Mouse (Mus musculus) erythroblast, adult 5-6 weeks (primary cell): ENCODE measurements around the gene Fam170b. TPM values are rescaled to one million over a fixed set of nuclear protein-coding genes. Genes with fewer than 3 reads are reported as not detected.

ENCODE experiments used
- ATAC-seq: replicated peaks from 2 replicates; pipeline ENCODE4 v1.8.0; 2016; ENCODE audit warnings: moderate number of reproducible peaks, mild to moderate bottlenecking, moderate TSS enrichment, inconsistent platforms; ENCODE audit not compliant: poor library complexity, low FRiP score, severe bottlenecking
- total RNA-seq, 2 experiments: library from RNA; stranded (forward) in 1 of 2; stranded (reverse) in 1 of 2; fragments of 150-400 nt in 1 of 2; fragments of 200-764, 138-1000 nt in 1 of 2; gene quantifications; 2 replicates each; pipeline versions ENCODE4 v1.2.3 to v1.2.4; 2015 to 2017; ENCODE audit warnings: low replicate concordance in 2 of 2

Gene Fam170b
- total RNA-seq, 2 experiments from 2014 or later: not detected

DNA sequence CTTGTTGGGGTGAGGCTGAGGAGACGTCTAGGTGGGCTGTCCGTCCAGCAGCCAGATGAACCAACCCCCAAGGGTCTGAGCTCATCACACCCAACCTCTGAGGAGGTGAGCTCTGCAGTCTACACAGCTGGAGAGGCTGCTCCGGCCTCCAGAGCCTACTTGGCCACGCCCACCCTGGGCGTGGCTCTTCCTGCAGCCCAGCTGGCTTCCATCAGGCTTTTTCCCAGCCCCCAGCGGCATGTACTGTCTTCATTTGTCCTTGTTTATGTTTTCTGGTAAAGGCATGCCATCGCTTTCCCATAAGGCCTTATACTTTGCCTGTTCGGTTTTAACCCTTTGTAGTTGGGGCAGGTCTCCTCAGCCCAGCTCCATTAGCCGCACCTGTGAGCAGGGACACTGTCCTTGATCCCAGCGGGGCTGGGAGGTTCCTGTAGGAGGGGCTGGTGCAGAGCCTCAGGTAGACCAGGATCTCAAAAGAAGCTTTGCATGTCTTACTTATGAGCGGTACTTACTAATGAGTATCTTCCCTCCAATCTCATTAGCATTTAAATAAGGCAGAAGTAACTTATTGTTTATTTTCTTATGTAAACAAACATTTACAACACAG lies 8.2 kb upstream of the Fam170b start:
- no peak for ATAC-seq

- no peak for ATAC-seq
Observed at GRCm38 (mm10) chr14:32827165-32827564, 6.6 kb upstream of the Fam170b start.

DNA sequence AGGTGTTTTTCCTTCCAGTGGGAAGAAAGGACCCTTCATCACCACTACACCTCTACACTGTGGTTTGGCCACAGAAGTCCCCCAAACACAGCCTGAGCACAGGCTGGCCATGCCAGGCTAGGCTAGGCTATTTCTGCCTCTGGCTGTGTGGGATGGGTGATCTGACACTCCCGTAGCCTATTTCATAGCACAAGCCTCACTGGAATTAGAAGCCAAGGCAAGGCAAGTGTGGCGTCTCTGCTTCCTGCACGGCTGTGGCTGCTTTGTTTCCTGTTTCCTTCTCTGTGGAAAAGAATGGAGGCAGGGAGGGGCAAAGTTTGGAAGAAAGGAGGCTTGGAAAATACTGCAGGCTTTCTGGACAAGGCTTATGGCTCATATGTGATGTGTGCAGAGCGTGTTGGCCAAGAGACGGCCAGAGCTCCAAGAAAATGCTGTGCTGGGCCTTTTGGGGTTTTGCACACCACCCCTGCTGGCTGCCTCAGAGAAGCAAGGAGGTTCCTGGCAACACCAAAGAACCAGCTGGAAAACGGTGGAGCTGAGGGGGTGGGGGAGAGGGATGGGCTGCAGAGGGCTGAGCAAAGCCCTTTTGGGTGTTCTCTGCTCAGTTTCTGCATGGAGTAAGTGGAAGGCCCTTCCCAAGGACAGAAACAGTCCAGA lies 5.6 kb upstream of the Fam170b start:
- no peak for ATAC-seq

GRCm38 (mm10) chr14:32835181-32835580 lies 1.4 kb downstream of the Fam170b start:
- ATAC-seq: no peak

GRCm38 (mm10) chr14:32835596-32835995 lies 1.8 kb downstream of the Fam170b start:
- ATAC-seq: no peak

DNA sequence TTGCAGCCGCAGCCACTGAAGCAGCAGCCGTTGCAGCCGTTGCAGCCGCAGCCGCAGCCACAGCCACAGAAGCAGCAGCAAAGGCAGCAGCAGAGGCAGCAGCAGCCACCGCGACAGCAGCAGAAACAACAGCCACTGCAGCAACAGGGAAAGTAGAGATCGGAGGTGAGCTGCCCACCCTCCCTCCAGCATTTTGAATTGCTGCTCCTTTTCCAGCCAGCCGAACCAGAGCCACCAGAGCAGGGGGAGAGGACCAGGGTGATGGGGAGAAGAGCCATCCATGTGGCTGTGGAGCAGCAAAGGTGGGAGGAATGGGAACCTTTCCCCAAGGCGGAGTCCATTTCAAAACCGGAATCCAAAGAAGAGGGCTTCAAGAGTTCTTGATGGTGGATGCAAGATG lies 2.4 kb downstream of the Fam170b start:
- no peak for ATAC-seq

- ATAC-seq: no peak
Observed at GRCm38 (mm10) chr14:32842052-32842451, 8.3 kb downstream of the Fam170b start.

- ATAC-seq: no peak
Observed at GRCm38 (mm10) chr14:32854059-32854458, 20.3 kb downstream of the Fam170b start.

DNA sequence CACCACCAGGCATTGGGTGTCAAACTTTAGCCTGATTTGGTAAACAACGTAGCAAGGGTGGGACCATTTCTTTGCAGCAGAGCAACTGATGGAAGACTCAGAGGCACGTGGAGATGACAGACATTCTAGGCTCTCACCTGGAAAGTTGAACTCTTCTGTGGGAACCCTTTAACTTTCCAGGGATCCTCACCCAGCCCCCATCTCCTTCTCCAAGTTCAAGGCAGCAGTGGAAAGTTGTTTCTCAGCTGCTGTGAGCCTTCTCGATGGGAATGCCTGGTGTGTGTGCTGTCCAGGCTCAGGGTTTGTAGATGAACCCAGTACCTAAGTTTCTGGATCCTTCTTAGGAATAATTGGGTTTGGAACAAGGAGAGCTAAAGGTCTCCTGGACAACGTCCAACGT lies 22.5 kb downstream of the Fam170b start:
- no peak for ATAC-seq

DNA sequence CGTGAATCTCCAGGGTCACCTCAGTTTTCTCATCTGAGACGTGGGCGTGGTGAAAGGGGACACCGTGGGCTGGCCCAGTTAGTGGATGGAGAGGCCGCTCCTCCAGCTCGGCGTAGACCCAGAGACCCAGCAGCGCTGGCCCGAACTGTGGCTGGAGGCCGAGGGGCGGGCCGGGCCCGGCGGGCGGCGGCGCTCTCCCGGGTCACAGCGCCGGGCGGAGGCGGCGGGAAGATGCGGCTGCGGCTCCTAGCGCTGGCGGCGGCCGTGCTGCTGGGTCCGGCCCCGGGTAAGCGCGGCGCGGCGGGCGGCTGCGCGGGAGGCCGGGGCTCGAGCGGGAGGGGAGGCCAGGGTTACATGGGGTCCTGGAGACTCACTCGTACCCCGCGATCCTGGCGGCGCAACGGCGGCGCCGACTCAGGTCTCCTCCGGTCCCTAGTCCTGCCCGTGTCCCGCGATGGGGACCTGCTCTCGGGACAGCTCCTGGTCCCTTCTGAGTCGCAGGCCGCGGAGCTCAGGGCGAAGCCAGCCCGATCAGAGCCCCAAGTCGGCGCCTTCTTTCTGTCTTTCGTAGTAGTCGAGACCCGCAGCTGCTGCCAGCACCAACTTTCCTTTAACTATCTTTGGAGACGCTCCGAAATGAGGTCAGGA lies 23.0 kb downstream of the Fam170b start, which contains the start of gene Vstm4:
Vstm4 (plus strand) TSS at position 76 of the 648 bp plus-strand sequence.
- ATAC-seq: no peak

DNA sequence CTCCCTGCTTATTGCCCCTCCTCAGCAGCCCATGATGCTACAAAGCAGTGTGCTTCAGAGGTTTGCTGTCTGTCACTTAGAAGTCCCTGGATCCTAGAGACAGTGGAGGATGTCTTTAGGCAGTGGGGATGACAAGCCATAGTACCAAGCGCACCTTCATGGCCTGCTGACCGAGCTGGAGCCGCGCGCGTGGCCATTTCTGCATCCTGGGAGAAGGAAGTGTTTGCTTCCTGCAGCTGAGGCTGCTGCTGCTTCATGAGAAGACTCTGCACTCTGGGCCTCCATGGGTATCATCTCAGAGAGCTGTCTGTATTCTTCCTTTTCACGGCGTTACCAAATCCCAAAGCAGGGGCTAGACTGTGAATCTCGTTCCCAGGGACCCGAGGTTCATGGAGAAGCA lies 24.6 kb downstream of the Fam170b start:
- no peak for ATAC-seq

DNA sequence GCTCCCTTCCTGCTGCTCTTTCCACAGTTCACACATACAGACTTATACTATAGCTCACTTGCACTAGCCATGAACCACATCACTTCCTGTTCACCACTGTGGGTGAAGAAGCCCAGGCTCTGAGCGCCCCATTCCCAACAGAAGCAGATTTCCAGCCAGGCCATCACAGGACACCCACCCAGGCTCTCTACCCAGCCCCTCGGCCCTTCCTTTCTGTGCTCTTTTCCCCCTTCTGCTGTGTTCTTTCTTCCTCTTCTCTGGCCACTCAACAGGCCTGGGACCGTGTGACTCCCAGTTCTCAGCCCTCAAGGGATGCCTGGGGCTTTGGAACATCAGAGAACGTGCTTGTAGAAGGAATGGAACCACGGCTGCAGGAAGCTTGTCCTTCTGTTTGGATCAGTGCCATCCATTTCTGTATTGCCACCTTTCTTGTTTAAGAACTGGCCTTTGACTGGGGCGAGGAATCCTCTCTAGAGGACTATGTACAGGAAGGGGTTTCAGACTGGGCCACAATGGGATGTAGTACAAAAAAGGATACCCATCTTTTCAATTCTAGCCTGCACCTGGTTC lies 25.3 kb downstream of the Fam170b start:
- ATAC-seq: no peak

GRCm38 (mm10) chr14:32859831-32860569 lies 26.2 kb downstream of the Fam170b start:
- ATAC-seq: no peak

- no peak for ATAC-seq
Observed at GRCm38 (mm10) chr14:32861149-32861581, 27.4 kb downstream of the Fam170b start.

GRCm38 (mm10) chr14:32861656-32862055 lies 27.9 kb downstream of the Fam170b start:
- ATAC-seq: no peak

- no peak for ATAC-seq
Observed at GRCm38 (mm10) chr14:32865331-32865730, 31.6 kb downstream of the Fam170b start.

DNA sequence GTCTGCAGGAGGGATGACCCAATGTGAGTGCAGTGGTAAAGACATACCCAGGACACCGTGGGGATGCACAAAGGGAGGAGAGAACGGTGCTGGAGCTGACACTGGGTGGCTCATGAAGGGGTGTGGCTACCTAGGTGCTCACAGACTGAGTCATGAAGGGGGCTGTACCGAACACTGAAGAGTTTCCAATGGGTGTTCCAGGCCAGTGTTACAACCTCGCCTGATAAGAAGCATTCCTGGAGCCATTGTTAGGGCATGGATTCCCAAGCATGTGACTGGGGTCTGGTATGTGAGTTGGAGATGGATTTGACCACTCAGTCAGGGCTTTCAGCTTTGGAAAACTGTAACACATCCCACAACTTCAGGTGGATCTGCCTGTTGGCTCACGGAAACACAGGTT lies 38.2 kb downstream of the Fam170b start:
- ATAC-seq: no peak

GRCm38 (mm10) chr14:32877549-32877948 lies 43.8 kb downstream of the Fam170b start:
- ATAC-seq: no peak

- ATAC-seq: no peak
Observed at GRCm38 (mm10) chr14:32880332-32880731, 46.6 kb downstream of the Fam170b start.

- ATAC-seq: no peak
Observed at GRCm38 (mm10) chr14:32881693-32882092, 47.9 kb downstream of the Fam170b start.
